Mouse (Mus musculus) CD4-positive helper T cell, adult 2 months (primary cell): ENCODE measurements around the gene Fabp3.

Experiments used
- DNase-seq: peaks from one replicate; pipeline ENCODE4 v3.0.0-alpha.2; 2012; ENCODE audit warnings: low read depth, missing footprints, low spot score

Fabp3 gene

DNA sequence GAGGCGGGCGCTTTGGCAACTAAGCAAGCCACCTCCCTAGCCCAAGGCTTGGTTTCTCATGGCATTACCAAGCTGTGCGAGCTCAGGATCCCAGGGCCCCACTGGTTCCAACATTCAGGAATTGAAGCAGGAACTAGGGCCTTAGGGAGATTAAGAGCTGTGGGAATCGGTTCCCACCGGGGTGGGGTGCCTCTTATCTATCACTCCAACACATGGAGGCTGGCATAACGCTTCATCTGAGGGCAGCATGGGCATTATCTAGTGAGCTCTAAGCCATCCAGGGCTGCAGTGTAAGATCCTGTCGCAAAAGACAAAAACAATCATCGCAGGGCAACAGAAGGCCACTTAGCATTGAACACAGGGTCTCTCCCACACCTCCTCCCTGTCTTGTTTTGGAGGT, 13.9 kb upstream of the Fabp3 start:
- DNase-seq, result no peak

DNA sequence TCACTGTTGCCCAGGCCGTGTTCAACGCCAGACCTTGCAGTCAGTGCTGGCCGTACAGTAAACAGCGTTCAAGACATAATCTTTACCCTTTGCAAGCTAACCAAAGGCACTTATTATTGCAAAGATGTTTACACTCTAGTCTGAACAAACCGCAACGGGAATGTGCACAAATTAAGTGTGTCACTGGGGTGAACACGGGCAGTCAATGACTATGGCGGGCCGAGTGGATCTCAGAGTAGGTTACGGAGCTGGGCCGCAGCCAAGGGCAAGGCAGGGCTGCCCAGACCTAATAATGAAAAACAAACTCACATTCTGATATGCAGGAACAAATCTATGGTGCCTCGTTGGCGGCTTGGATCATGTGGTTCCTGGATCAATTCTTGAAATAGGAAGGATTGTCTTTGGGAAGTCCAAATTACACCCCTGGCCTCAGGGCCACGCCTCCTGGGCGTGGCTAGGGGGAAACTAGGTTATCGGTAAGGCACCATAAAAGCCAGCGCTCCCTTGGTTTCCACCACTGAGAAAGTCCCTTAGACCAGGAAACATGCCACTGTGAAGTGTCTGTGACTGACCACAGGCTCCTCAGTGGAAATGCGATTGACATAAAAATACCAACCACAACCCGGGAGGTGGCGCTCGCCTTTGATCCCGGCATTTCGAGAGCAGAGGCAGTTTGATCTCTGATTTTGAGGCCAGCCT, 13.2 kb upstream of the Fabp3 start:
- no peak for DNase-seq

DNA sequence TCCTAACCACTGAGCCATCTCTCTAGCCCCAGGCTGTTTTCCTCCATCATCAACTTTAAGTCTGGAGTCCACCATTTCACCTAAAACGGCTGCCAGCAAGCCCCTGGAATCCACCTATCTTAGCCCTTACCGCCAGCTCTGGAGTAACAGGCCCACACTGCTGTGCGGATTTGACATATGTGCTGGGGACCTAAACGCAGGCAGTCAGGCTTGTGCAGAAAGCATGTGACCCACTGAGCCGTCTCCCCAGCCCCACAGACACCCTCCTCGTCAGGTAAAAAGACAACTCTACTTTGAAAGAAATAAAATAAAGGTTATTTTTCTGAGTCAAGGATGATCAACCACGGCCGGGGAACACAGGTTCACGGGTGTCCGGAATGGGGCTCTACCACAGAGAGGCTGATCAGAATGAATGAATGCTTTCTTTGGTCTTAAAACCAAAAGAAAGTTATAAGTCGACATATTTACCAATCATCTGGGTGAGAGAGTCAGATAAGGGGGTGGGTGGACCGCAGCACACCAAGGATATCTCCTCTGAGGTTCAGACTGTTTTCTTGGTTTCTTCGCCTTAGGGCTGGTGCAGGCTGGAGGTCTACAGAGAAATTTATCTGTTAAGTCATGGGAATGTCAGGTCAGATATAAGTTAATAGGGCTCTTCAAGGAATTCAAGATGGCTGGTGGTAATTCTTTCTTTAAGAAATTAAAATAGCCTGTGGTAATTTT, 12.0 kb upstream of the Fabp3 start:
- DNase-seq, result no peak

DNA sequence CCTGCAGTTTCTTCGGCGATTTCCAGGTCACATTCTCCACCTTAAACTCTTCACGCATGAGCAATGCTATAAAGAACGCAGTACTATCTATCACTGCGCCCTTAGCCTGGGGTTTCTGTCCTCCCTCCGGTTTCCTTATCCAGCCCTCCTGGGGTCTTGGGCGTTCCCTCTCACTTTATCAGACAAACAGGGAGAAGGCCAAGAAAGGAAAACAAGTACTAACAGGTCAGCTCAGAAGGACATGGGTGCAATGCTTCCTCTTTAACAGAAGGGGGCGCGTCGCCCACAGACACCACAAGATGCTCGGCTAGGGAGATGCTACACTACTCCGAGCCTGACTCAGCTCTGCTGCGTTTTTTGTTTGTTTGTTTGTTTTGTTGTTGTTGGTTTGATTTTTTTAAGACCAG, 11.3 kb upstream of the Fabp3 start:
- peak; percentile 41 for DNase-seq

DNA sequence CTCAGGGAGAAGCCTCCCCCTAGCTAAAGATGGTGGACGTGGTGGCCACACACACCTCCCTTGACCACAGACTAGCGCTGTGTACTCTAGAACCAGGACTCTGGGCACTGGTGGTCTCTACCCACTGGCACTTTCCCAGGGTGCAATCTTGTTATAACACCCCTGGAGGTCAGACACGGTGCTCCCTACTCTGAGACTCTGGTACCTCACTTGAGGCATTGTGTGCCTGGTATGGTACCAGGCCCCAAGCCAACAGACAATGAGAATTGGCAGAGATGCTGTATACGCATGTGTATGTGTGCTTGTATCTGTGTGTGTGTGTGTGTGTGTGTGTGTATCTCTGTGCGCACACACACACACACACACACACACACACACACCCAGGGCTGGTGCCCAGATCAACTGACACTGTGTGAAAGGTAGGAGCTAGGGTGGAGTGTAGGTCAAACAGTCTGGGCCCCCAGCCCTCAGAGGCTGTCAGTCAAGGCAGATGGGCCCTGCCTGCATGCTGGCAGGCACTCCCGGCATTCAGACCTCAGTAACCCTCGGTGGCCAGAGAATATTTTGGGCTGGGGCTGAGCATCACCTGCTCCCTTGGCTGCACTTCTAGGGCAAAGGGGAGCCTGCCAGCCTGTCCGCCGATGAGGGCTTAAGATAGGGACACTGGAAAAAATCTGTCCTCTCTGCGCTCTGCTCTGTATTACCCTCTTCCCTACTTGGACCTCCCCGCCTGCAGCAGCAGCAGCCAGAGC, 9.3 kb upstream of the Fabp3 start:
- no peak for DNase-seq

DNA sequence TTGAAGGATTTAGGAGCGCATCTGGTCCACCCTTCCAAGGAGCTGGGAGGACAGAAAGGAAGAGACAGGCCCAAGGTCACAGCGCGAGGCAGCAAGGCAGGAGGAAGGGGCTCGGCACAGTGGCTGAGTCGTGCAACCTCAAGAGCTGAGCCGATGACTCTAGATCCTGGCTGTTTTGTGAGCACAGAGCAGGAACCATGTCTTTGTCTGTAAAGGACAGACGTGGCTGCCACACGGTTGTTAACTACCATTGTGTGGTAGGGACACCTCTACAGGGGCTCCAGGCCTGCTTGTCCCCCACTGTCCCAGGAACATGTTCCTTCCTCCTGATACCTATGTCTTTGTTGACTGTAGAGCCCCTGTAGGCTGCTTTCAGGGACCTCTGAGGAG, 8.8 kb upstream of the Fabp3 start:
- DNase-seq, result no peak

DNA sequence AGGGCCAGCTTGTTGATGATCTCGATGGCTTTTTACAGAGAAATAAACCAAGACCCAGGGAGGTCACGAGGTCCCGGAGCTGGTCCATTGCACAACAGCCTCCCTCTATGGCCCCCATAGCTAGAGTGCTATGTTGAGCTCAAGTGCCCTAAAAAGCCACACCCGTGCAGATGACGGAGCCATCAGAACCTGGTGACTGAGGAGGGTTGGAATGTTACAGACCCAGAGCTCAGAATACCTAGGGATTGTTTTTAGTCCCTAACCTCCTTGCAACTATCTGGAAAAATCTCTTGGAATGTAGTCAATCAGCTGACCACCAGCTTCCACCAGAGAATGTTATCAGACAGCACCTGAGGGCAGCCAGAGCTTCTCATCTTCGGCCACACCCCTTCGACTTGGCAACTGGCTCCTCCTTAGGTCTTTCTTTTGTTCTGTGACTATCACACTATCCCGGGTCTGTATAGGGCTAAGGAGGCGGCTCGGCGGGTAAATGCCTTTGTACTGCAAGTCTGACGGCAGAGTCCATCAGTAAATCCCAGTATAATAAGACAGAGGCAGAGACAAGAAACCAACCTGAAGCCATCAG, 6.0 kb upstream of the Fabp3 start:
- no peak for DNase-seq

DNA sequence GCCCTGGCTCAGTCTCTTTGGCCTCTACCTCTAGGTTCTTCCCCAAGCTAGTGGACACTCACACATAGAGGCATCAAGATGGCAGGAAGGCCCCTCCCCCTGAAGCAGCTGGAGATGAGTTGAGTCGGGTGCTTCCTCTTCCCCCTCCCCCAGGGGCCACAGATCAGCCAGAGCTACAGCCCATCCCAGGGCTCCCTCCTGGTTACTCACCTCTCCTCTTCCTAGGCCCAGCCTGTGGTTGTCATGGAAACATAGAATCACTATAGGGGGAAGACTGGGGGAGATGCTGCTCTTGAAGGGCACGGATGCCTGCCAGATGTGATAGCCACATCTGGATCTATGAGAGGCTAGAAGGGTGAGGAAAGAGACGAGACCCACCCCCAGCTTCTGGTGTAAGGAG, 3.6 kb upstream of the Fabp3 start:
- DNase-seq, result no peak

DNA sequence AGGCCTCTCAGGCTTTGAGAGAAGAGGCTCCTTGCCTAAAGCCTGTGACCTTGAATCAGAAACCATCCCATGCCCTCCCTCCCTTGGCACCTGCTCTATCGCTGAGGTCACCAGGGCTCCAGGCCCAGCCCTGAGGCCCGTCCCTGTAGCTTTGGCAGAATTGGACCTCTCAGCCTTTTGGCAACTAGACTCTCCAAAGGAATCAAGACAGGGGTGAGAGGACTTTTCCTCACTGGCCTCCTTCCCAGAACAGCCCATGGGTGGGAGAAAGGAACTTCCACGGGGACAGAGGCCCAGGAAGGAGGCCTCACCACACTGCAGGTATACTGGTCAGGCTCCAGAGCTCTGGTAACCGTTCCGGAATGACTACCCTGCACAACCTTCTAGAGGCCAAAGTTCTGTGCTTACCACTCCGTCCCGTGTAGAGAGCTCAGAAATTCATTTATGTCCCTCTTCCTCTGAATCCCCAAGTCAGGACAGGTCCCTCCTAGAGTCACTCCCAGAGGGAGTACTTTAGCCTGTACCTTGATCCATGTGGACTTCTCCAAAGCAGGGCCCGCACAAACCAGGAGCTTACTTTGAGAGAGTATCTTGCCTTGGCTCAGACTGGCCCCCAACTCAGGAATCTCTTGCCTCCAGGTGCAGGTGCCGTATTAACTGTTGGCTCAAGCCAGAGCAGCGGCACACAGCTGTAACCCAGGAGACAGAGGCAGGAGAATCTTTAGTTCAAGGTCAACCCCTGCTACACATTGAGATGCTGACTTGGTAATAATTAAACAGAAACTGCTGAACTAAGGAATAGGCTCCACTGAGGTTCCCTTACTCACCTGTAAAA, 1.4 kb upstream of the Fabp3 start:
- no peak for DNase-seq

DNA sequence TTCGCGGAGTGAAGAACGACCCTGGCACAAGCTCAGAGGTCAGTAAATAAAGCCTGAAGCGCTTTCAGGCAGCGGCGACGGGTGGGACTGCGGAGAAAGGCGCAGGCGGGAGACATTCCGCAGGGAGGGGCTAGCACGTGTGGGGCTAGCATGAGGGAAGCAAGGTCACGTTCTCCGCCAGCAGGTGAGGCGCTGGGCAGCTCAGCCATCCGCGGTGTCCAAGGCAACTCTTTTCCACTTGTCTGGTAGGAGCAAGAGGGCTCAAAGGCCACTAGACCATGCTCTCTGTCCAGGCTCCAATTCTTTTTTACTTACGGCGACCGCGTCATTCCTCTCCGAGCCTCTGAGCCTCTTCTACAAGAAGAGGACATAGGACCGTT, 554 bp upstream of the Fabp3 start:
- DNase-seq, result no peak

DNA sequence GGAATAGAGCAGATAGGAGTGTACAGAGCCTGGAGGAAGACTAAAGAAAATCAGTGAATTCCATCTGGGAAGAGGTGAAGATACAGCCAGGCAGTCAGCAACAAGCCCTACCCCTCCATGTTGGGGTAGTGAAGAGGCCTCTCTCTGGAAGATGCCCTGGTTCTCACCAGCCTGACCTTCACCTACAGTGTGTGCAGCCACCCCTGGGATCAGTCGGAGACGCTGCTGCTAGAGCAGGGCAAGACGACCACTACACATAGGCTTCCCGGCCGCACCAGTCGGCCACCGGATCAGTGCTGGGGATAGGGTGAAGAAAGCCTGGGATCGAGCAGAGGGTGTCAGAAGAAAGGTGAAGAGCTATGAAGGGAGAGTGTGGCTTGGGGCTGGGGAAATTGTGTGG, 859 bp downstream of the Fabp3 start:
- DNase-seq, result no peak

DNA sequence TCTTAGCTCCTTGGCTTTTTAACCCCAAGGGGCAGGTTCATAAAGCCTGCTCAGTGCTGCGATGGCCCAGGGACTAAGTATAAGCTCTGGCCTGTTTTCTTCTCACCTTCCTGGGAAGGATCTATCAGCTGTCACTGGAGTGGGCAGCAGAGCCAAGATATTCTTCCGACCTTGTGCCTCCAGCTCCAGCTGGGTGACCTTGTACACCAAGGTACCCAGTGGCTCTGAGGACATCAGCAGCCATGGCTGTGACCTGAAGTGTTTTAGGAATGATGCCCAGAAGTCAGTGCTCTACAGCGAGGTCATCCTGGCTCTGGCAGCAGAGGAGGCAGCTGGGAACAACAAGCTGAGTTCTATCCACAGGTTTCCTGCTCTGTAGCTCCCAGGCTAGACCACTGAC, 4.1 kb downstream of the Fabp3 start:
- DNase-seq, result no peak

DNA sequence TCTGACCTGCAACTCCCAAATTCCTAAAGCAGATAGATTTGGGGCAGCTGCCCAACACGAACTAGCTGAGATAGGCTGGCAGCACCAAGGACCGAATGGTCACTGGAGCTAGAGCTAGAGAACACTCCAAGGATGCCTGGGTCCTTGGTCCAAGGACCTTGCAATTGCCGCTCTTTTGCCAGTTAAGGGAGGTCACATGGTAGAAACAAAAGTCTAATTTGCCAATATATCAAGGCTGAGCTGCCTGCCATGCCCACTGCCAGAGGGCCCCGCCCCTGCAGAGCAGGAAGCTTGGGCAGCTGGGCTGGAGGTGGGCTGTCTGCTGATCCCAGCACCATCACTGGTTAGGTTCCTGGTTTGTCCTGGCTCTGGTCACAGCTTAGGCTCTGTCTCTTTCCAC, 5.2 kb downstream of the Fabp3 start:
- no peak for DNase-seq

DNA sequence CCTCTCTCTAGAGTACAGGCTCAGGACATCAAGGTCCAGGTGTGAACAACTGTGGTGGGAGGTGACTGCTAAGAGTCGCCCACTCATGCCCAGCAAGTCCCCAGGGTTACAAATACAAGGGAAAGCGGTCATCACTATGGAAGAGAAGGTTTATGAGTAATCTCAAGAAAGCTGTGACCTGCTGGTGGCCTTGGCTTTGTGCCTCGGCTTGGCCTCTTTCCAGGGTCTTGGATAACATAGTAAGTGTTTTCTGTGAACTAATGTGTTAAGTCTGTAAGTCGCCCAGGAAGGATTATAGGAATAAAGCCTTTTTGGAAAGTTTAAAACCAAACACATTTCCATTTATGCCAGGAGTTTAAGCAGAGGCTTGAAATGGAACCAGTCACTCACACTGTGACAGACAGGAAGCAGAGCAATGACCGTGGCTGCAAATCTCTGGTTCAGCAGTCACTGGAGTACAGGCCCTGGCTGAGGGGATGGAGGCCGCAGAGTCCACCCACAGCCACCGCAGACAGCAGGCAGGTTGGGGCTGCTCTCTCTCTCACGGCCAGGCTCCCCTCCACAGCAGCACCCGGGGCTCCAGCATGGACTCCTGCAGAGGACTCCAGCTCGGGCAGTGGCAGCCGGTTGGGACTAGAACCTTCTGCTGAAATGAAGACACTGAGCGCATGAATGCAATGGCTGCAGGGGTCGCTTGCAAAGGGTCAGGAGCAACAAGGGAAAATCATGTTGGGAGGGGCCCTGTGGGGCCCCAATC, 7.6 kb downstream of the Fabp3 start:
- DNase-seq, result no peak

DNA sequence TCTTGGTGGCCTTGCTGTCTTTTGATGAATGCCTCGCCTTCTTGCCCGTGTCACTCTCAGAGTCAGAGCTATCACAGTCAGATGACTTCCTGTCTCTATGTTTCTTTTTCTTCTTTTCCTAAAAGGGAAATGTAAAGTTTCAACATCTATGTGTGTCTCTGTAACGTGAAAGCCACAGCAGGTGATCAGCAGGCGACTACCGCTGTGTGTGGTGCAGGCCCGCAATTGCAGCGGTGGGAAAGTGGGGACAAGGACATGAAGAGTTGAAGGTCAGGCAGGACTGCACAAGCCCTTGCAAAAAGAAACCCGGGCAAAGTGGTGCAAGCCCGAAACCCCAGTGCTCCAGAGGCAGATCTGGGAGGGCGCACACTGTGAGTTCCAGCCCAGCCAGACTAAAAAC, 8.3 kb downstream of the Fabp3 start:
- peak; percentile 34 for DNase-seq

DNA sequence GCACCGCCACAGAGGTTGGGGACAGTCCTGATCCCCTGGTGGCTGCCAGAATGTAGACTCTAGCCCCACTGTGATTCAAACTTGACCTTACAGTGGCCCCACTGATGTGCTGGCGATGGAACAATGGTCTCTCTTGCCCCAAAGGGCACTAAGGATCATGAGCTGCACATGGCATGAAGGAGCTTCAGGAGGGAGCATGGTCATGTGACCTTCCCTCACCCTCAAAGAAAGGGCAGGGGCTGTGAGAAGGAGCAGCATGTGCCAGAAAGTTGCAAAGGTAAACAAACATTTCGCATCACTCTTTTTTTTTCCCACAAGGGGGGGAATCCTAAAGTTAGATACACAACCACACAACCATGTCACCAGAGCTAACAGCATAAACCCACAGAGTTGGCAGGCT, 9.7 kb downstream of the Fabp3 start:
- DNase-seq, result no peak

DNA sequence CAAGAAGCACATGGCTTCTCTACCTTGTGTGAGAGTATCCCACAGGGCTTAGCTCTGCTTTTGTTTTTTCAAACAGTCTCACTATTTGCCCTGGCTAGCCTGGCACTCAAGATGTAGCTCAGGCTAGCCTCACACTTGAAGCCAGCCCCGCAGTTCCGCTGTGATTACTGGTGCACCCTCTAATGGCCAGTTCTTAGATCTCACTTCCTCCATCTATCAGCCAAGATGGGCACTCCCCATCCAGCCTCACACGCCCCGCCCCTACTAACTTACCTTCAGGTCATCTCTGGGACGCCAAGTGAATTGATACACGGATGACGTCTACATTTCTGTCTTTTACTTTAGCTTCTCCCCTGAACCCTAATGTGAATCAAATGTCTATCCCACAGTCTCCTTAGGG, 11.2 kb downstream of the Fabp3 start:
- DNase-seq, result no peak

DNA sequence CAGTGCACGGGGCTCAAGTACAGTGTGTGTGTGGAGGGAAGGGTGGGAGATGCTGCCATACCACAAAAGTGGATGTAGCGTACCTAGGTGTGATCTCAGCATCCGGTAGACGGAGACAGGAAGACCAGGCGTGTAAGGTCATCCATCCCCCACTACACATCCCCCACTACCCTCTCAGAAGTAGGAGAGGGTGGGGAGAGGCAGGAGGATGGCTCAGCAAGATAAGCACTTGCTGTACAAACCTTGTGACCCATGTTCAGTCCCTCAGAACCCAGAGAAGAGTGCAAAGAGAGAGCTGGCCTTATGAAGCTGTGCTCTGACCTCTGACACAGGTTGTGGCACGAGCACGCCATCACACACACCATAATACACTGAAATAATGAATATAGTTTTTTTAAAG, 13.2 kb downstream of the Fabp3 start:
- no peak for DNase-seq

DNA sequence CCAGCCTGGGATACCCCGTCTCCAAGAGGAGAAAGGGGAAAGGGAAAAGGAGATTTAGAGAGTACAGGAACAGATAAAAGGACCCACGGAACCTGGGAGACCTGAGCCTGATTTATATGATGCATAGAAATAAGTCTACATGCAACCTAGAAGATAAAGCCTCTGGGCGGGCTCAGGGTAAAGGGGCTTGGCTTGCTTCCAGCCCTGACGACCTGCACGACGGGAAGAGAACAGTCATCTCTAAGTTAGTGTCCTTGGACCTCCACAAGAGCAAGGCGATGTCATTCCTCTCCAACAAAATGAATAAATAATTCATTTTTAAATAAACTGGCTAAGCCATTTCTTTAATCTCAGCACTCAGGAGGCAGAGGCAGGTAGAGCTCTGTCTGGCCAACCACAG, 14.2 kb downstream of the Fabp3 start:
- no peak for DNase-seq

DNA sequence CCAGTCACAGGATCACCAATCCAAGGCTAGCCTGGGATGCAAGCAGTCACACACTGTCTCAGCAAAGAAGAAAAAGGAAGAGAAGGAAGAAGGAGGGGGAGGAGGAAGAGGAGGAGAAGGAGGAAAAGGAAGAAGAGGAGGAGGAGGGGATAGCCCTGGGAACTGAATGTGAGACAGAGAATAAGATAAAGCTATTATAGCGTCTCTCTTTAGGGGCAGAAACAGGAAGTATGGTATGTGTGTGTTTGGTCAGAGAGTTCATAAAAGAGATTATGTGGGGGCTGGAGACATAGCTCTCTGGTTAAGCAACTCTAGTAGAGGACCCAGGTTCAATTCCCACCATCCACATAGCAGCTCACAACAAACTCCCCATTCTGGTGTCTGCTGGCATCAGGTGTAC, 14.8 kb downstream of the Fabp3 start:
- DNase-seq, result no peak

DNA sequence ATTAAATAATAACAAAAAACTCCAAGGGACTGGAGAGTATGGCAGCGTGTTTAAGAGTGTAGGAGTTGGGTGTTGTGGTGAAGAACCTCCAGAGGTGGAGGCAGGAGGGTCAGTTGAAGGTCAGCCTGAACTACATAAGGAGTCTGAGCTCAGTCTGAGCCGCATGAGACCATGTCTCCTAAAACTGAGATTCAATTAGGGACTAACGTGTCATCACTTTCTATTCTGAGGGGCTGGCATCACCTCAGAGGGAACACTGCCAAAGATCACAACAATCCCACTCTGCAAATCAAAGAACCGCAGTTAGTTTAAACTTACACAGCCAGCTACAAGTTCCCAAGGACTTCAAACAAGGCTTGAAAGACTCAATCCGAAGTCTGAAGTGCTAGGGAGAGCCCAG, 15.2 kb downstream of the Fabp3 start:
- DNase-seq, result no peak
